Mouse (Mus musculus): ENCODE results near the gene Mepce. TPM values are rescaled to one million over a fixed set of nuclear protein-coding genes. Genes with fewer than 3 reads are reported as not detected.
"Not testable (repeated sequence)": the region's sequence is repeated elsewhere in the genome, so short reads cannot be mapped to it uniquely, and the experiment has no call there.

Gene Mepce
- polyA plus RNA-seq (2016; fragmentation: Nextera tagmentation; extraction: Ambion mirVana) = 13.4 and 15.4 TPM in 2 replicates

GRCm38 (mm10) chr5:137787151-137787928, at the start of gene Mepce, which contains the start of gene Zcwpw1:
Mepce (minus strand) TSS chr5:137787655.
Zcwpw1 (plus strand) TSS chr5:137787798.
- Histone ChIP-seq H3K4me2 (peak within 1 kb of the TSS; percentile 92), H3K9ac (peak within 1 kb of the TSS; percentile 98), H3K9me3 (no peaks in the 10 kb centered on the region), H3K4me1 (peaks cover 37% of the 10 kb centered on the region), H3K36me3 (replicated peaks) (peaks cover 26% of the 10 kb centered on the region), H3K27ac (peak within 1 kb of the TSS; percentile 98), H3K4me3 (replicated peaks) (peak within 1 kb of the TSS; percentile 95), H3K27me3 (peaks cover 7% of the 10 kb centered on the region; the same call in 1 of the 2 replicates)
- under 1% methylated on average over 48 of the region's 48 CpGs for WGBS
- peak; percentile 69 for ATAC-seq (ENCODE audit: low FRiP score)

DNA sequence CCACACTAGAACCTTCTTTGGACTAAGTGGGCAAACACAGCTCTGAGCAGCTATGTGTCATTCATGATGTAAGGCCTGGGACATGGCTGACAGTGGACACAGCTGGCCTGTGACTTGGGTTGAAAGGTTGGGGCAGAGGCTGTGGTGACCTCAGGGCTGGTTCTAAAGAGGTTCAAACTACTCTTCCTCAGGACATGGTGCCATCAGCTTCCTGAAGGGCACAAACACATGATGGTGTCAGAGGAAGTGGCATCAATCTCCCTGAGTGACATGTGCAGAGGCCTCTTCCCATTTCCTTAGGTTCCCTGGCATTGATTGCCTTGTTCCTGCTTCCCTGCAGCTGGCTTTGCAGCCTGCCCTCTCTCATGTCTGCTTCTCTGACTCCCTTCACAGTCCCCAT, 49.7 kb upstream of the Mepce start:
- H3K27me3 ChIP-seq; ATAC-seq (ENCODE audit: low FRiP score); H3K4me1 ChIP-seq; H3K36me3 ChIP-seq (replicated peaks); H3K9me3 ChIP-seq; H3K27ac ChIP-seq; H3K9ac ChIP-seq; H3K4me3 ChIP-seq (replicated peaks); H3K4me2 ChIP-seq: not testable (repeated sequence)

DNA sequence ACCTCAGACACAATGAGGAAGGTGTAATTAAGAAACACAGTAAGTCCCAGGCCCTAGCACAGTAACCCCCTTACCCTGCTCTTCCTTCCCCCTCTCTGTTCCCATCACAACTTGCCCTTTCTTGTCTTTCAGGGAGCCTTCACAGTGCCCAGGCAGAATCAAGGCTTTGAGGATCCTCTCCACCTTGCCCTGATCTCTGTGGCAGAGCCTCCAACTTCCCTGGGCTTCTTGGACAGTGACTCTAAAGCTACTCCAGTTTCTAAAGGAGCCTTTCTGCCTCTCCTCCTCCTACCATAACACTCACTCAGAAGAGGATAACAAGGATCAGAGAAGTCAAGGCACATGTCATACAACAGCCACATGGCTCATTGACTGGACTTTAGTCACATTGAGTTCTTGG, 49.2 kb upstream of the Mepce start:
- no peak for ATAC-seq (ENCODE audit: low FRiP score)

GRCm38 (mm10) chr5:137835966-137836520, 48.6 kb upstream of the Mepce start, which contains the start of gene Pilra:
Pilra (minus strand) TSS chr5:137836281.
- not testable (repeated sequence) for H3K27ac ChIP-seq; H3K9me3 ChIP-seq; ATAC-seq (ENCODE audit: low FRiP score); H3K9ac ChIP-seq; H3K36me3 ChIP-seq (replicated peaks); H3K27me3 ChIP-seq; H3K4me3 ChIP-seq (replicated peaks); H3K4me1 ChIP-seq; H3K4me2 ChIP-seq
- 66% methylated on average over 2 of the region's 2 CpGs for WGBS

More for the DNA sequence above, 49.2 kb upstream of the Mepce start:
- Histone ChIP-seq H3K27ac (no peak overlapping the region), H3K4me3 (replicated peaks) (no peak overlapping the region), H3K4me2 (no peak overlapping the region), H3K27me3 (no peaks in the 10 kb centered on the region), H3K9ac (no peak overlapping the region), H3K36me3 (replicated peaks) (no peaks in the 10 kb centered on the region), H3K9me3 (no peaks in the 10 kb centered on the region), H3K4me1 (no peaks in the 10 kb centered on the region)

- ATAC-seq (ENCODE audit: low FRiP score) = no peak
- H3K27ac ChIP-seq = no peak overlapping the region
- H3K36me3 ChIP-seq (replicated peaks) = no peaks in the 10 kb centered on the region
- no peak overlapping the region for H3K9ac ChIP-seq
- H3K27me3 ChIP-seq = no peaks in the 10 kb centered on the region
- no peak overlapping the region for H3K4me3 ChIP-seq (replicated peaks)
- no peaks in the 10 kb centered on the region for H3K9me3 ChIP-seq
- H3K4me1 ChIP-seq = no peaks in the 10 kb centered on the region
- no peak overlapping the region for H3K4me2 ChIP-seq
- 58% methylated on average over 4 of the region's 4 CpGs for whole genome bisulfite sequencing
Observed at GRCm38 (mm10) chr5:137833500-137833899, 46.0 kb upstream of the Mepce start.

GRCm38 (mm10) chr5:137831506-137831905, 44.1 kb upstream of the Mepce start:
- no peak overlapping the region for H3K9ac ChIP-seq
- no peaks in the 10 kb centered on the region for H3K9me3 ChIP-seq
- no peak overlapping the region for H3K4me2 ChIP-seq
- H3K36me3 ChIP-seq (replicated peaks) = no peaks in the 10 kb centered on the region
- no peak overlapping the region for H3K4me3 ChIP-seq (replicated peaks)
- H3K27me3 ChIP-seq = no peaks in the 10 kb centered on the region
- no peaks in the 10 kb centered on the region for H3K4me1 ChIP-seq
- WGBS = 77% methylated on average over 4 of the region's 6 CpGs
- no peak for ATAC-seq (ENCODE audit: low FRiP score)
- no peak overlapping the region for H3K27ac ChIP-seq

GRCm38 (mm10) chr5:137831106-137831505, 43.7 kb upstream of the Mepce start:
- WGBS = 94% methylated on average over 4 of the region's 4 CpGs
- no peaks in the 10 kb centered on the region for H3K4me1 ChIP-seq
- H3K4me2 ChIP-seq = no peak overlapping the region
- no peaks in the 10 kb centered on the region for H3K36me3 ChIP-seq (replicated peaks)
- H3K27me3 ChIP-seq = no peaks in the 10 kb centered on the region
- no peaks in the 10 kb centered on the region for H3K9me3 ChIP-seq
- H3K9ac ChIP-seq = no peak overlapping the region
- no peak overlapping the region for H3K4me3 ChIP-seq (replicated peaks)
- ATAC-seq (ENCODE audit: low FRiP score) = no peak
- no peak overlapping the region for H3K27ac ChIP-seq

GRCm38 (mm10) chr5:137830238-137830637, 42.8 kb upstream of the Mepce start:
- H3K4me3 ChIP-seq (replicated peaks) = no peak overlapping the region
- no peak overlapping the region for H3K27ac ChIP-seq
- no peaks in the 10 kb centered on the region for H3K36me3 ChIP-seq (replicated peaks)
- ATAC-seq (ENCODE audit: low FRiP score) = no peak
- no peaks in the 10 kb centered on the region for H3K9me3 ChIP-seq
- no peak overlapping the region for H3K9ac ChIP-seq
- no peaks in the 10 kb centered on the region for H3K27me3 ChIP-seq
- WGBS = 85% methylated on average over 7 of the region's 7 CpGs
- H3K4me1 ChIP-seq = no peaks in the 10 kb centered on the region
- H3K4me2 ChIP-seq = no peak overlapping the region

GRCm38 (mm10) chr5:137828694-137829093, 41.2 kb upstream of the Mepce start:
- Histone ChIP-seq H3K4me2 (no peak overlapping the region), H3K4me3 (replicated peaks) (no peak overlapping the region), H3K27ac (no peak overlapping the region), H3K4me1 (no peaks in the 10 kb centered on the region), H3K9me3 (no peaks in the 10 kb centered on the region), H3K27me3 (no peaks in the 10 kb centered on the region), H3K36me3 (replicated peaks) (no peaks in the 10 kb centered on the region), H3K9ac (no peak overlapping the region)
- ATAC-seq (ENCODE audit: low FRiP score) = no peak
- 83% methylated on average over 6 of the region's 6 CpGs for WGBS

- ATAC-seq (ENCODE audit: low FRiP score) = no peak
- no peak overlapping the region for H3K9ac ChIP-seq
- no peaks in the 10 kb centered on the region for H3K36me3 ChIP-seq (replicated peaks)
- H3K27me3 ChIP-seq = no peaks in the 10 kb centered on the region
- no peak overlapping the region for H3K4me2 ChIP-seq
- H3K9me3 ChIP-seq = no peaks in the 10 kb centered on the region
- WGBS = 67% methylated on average over 7 of the region's 7 CpGs
- H3K27ac ChIP-seq = no peak overlapping the region
- no peaks in the 10 kb centered on the region for H3K4me1 ChIP-seq
- H3K4me3 ChIP-seq (replicated peaks) = no peak overlapping the region
Observed at GRCm38 (mm10) chr5:137826421-137826820, 39.0 kb upstream of the Mepce start.

DNA sequence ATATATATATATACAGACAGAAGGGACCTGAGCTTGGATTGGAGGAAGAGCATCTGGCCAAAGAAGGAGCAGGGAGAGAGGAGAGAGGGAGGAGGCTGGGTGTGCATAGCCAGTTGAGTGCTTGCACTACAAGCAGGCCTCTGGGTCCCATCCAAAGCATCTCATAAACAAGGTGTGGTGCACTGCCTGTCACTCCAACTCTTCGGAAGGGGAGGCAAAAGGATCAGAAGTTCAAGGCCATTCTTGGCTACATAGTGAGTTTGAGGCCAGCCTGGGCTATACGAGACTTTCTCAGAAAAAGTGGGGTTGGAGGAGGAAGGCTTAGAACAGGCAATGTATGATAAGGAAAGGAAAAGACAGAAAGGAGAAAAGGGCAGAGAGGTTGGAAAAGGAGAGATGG, 38.5 kb upstream of the Mepce start:
- H3K27ac ChIP-seq = no peak overlapping the region
- no peaks in the 10 kb centered on the region for H3K4me1 ChIP-seq
- no peaks in the 10 kb centered on the region for H3K9me3 ChIP-seq
- H3K9ac ChIP-seq = no peak overlapping the region
- 81% methylated on average over 2 of the region's 2 CpGs for WGBS
- no peaks in the 10 kb centered on the region for H3K36me3 ChIP-seq (replicated peaks)
- no peak overlapping the region for H3K4me3 ChIP-seq (replicated peaks)
- H3K27me3 ChIP-seq = no peaks in the 10 kb centered on the region
- ATAC-seq (ENCODE audit: low FRiP score) = no peak
- no peak overlapping the region for H3K4me2 ChIP-seq

- Histone ChIP-seq H3K27me3 (no peaks in the 10 kb centered on the region), H3K4me3 (replicated peaks) (no peak overlapping the region), H3K36me3 (replicated peaks) (no peaks in the 10 kb centered on the region), H3K27ac (no peak overlapping the region), H3K4me1 (no peaks in the 10 kb centered on the region), H3K9ac (no peak overlapping the region), H3K4me2 (no peak overlapping the region), H3K9me3 (no peaks in the 10 kb centered on the region)
- 93% methylated on average over 3 of the region's 3 CpGs for WGBS
- no peak for ATAC-seq (ENCODE audit: low FRiP score)
Observed at GRCm38 (mm10) chr5:137825030-137825429, 37.6 kb upstream of the Mepce start.

Measured in forebrain, embryonic 12.5 days (tissue).